Mouse (Mus musculus): Measurements from ENCODE around the gene Rbm47. TPM values are rescaled to one million over a fixed set of nuclear protein-coding genes. Genes with fewer than 3 reads are reported as not detected.

The Rbm47 gene
- polyA plus RNA-seq, 1 experiment from 2014 or later: 53.2 TPM

DNA sequence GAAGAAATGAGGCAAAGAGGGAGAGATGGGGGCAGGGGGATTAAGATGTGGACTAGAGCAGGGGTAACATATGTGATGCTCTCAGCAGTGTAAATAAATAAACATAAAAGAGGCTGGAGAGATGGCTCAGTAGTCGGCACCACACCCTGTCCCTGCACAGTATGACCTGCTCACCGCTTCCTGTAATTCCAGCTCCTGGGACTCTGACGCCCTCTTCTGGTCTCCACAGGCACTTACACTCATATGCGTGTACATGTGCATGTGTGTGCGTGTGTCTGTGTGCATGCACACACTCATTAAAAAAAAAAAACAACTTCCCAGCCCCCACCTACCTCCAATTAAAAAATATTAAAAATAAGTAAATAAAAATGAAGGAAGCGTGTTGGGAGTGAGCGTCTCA, 38.3 kb downstream of the Rbm47 start:
- WGBS: 96% methylated on average over 7 of the region's 7 CpGs
- no peaks in the 10 kb centered on the region for H3K4me1 ChIP-seq (ENCODE audit: control insufficient read depth, insufficient read depth, low read length)

DNA sequence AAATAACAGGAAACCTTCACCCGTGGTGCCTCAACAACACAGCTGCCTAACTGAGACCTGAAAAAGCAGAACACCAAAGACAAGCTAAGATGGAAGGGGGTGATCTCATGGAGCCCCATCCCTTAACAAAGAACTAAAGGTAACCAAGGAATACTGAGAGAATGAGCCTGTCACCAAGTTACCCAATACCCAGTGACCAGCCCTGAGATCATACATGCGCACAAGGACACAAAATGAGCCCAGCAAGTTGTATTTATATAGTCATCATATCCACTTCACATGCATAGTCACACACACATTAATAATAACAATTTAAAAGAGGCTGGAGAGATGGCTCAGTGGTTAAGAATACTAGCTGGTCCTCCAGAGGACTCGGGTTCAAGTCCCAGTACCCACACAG, 44.0 kb downstream of the Rbm47 start:
- Histone ChIP-seq H3K4me1 (ENCODE audit: control insufficient read depth, insufficient read depth, low read length) (no peaks in the 10 kb centered on the region), H3K9me3 (ENCODE audit: control insufficient read depth, low read depth, low read length) (no peaks in the 10 kb centered on the region), H3K9ac (replicated peaks; ENCODE audit: low read depth, low read length) (no peak overlapping the region), H3K36me3 (ENCODE audit: control insufficient read depth, insufficient read depth, low read length) (no peaks in the 10 kb centered on the region), H3K4me2 (replicated peaks; ENCODE audit: low read depth, low read length) (no peak overlapping the region), H3K27ac (ENCODE audit: low read length) (no peak overlapping the region), H3K4me3 (ENCODE audit: low read depth, low read length) (no peak overlapping the region), H3K27me3 (ENCODE audit: control insufficient read depth, insufficient read depth, low read length) (no peaks in the 10 kb centered on the region)
- WGBS: 93% methylated on average over 3 of the region's 3 CpGs
- no peak for ATAC-seq (ENCODE audit: insufficient number of reproducible peaks, insufficient read depth, low FRiP score, low read depth)

More for the DNA sequence above, 38.3 kb downstream of the Rbm47 start:
- Histone ChIP-seq H3K36me3 (ENCODE audit: control insufficient read depth, insufficient read depth, low read length) (no peaks in the 10 kb centered on the region), H3K9ac (replicated peaks; ENCODE audit: low read depth, low read length) (no peak overlapping the region), H3K9me3 (ENCODE audit: control insufficient read depth, low read depth, low read length) (no peaks in the 10 kb centered on the region), H3K27me3 (ENCODE audit: control insufficient read depth, insufficient read depth, low read length) (no peaks in the 10 kb centered on the region), H3K4me3 (ENCODE audit: low read depth, low read length) (no peak overlapping the region), H3K4me2 (replicated peaks; ENCODE audit: low read depth, low read length) (no peak overlapping the region), H3K27ac (ENCODE audit: low read length) (no peak overlapping the region)
- no peak for ATAC-seq (ENCODE audit: insufficient number of reproducible peaks, insufficient read depth, low FRiP score, low read depth)

DNA sequence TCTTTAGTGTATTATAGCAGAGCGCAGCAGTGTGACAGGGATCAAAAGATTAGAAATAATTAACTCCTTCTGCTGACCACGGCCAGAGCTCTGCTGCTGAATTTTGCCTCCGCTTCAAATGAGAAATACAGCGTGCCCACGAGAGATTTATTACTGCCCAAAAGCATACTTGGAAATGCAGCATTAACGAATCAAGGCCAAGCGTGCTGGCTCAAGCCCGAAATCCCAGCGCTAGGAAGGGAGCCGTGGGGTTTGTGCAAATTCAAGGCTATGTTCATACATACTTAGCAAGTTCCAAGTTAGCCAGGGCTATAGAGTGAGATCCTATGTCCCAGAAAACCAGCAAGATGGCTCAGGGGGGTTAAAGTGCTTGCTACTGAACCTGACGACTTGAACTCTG, 47.5 kb downstream of the Rbm47 start:
- ATAC-seq (ENCODE audit: insufficient number of reproducible peaks, insufficient read depth, low FRiP score, low read depth): no peak
- Histone ChIP-seq H3K36me3 (ENCODE audit: control insufficient read depth, insufficient read depth, low read length) (no peaks in the 10 kb centered on the region), H3K27me3 (ENCODE audit: control insufficient read depth, insufficient read depth, low read length) (no peaks in the 10 kb centered on the region), H3K9ac (replicated peaks; ENCODE audit: low read depth, low read length) (no peak overlapping the region), H3K9me3 (ENCODE audit: control insufficient read depth, low read depth, low read length) (no peaks in the 10 kb centered on the region), H3K4me3 (ENCODE audit: low read depth, low read length) (no peak overlapping the region), H3K27ac (ENCODE audit: low read length) (no peak overlapping the region), H3K4me1 (ENCODE audit: control insufficient read depth, insufficient read depth, low read length) (no peaks in the 10 kb centered on the region), H3K4me2 (replicated peaks; ENCODE audit: low read depth, low read length) (0 out of 2 replicates have a peak overlapping the region, but pooled peaks have one; percentile 7)
- WGBS: 67% methylated on average over 11 of the region's 11 CpGs

DNA sequence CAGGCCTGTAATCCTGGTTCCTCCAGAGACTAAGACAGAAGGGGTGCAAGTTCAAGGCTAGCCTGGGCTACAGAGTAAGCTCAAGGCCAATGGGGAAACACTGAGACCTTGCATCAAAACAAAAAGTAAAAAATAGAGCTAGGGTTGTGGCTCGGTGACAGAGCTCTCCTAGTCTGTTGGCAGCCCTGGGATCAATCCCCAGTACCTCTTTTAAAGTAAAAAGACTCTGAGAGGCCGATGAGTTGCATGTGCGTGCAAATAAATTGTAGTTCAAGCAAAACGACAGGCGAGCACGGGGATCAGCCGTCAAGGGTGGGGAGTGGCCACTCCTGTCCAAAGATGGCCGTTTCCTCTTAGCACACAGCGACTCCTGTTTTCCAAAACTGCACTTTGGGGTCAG, 48.0 kb downstream of the Rbm47 start:
- ATAC-seq (ENCODE audit: insufficient number of reproducible peaks, insufficient read depth, low FRiP score, low read depth): no peak
- H3K9ac ChIP-seq (replicated peaks; ENCODE audit: low read depth, low read length): no peak overlapping the region
- no peaks in the 10 kb centered on the region for H3K9me3 ChIP-seq (ENCODE audit: control insufficient read depth, low read depth, low read length)
- no peaks in the 10 kb centered on the region for H3K36me3 ChIP-seq (ENCODE audit: control insufficient read depth, insufficient read depth, low read length)
- H3K4me1 ChIP-seq (ENCODE audit: control insufficient read depth, insufficient read depth, low read length): no peaks in the 10 kb centered on the region
- H3K27ac ChIP-seq (ENCODE audit: low read length): no peak overlapping the region
- no peak overlapping the region for H3K4me3 ChIP-seq (ENCODE audit: low read depth, low read length)
- 0 out of 2 replicates have a peak overlapping the region, but pooled peaks have one; percentile 7 for H3K4me2 ChIP-seq (replicated peaks; ENCODE audit: low read depth, low read length)
- no peaks in the 10 kb centered on the region for H3K27me3 ChIP-seq (ENCODE audit: control insufficient read depth, insufficient read depth, low read length)
- WGBS: 59% methylated on average over 9 of the region's 9 CpGs

DNA sequence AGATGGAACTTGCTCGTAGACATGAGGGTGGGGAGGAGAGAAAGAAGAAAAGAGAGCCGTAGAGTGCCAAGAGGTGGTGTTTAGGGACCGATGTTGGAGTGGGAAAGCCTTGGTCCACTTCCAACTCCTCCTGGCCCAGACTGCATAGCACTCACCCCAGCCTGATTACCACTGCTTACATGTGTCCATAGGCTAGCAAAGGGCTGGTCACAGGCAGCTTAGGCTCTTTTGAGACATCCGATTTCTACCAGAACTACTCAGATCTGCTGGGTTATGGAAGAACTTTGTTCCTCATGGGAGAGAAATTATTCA, 48.9 kb downstream of the Rbm47 start:
- Histone ChIP-seq H3K9me3 (ENCODE audit: control insufficient read depth, low read depth, low read length) (no peaks in the 10 kb centered on the region), H3K36me3 (ENCODE audit: control insufficient read depth, insufficient read depth, low read length) (no peaks in the 10 kb centered on the region), H3K4me3 (ENCODE audit: low read depth, low read length) (no peak overlapping the region), H3K27me3 (ENCODE audit: control insufficient read depth, insufficient read depth, low read length) (no peaks in the 10 kb centered on the region), H3K27ac (ENCODE audit: low read length) (no peak overlapping the region), H3K9ac (replicated peaks; ENCODE audit: low read depth, low read length) (no peak overlapping the region), H3K4me1 (ENCODE audit: control insufficient read depth, insufficient read depth, low read length) (no peaks in the 10 kb centered on the region), H3K4me2 (replicated peaks; ENCODE audit: low read depth, low read length) (no peak overlapping the region)
- no peak for ATAC-seq (ENCODE audit: insufficient number of reproducible peaks, insufficient read depth, low FRiP score, low read depth)
- 90% methylated on average over 4 of the region's 4 CpGs for WGBS

DNA sequence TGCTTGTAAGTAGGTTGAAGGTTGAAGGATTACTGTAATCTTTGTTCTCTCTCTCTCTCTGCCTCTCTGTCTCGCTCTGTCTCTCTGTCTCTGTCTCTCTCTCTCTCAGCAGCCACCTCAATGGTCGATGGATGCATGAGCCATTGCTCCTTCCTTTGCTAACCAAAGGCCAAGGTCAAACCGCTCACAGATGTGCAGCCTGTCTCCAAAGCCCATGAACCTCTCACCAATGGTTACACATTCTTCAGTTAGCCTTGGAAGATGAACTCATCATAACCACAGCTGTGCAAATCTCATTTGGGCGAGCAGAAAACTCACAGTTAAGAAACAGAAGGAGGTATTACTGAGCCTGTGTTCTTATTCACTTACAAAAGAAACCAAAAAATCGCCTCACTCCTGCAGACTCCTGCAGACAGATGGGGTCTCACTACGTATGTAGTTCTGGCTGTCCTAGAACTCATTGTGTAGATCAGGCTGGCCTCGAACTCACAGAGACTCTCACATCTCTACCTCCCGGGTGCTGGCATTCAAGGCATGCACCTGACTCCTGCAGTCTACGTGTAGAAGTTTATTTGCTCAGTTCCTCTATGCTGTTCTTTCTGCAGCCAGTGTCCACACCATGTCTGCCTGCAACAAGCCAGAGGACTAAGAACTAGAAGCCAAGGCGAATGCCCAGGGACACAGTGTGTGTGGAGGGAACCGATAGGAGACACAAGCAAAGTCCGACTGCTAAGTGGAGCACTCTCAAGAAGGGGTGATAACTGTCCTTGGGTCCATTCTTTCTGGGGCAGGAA, 49.4 kb downstream of the Rbm47 start:
- Histone ChIP-seq H3K27me3 (ENCODE audit: control insufficient read depth, insufficient read depth, low read length) (no peaks in the 10 kb centered on the region), H3K9ac (replicated peaks; ENCODE audit: low read depth, low read length) (no peak overlapping the region), H3K4me3 (ENCODE audit: low read depth, low read length) (no peak overlapping the region), H3K9me3 (ENCODE audit: control insufficient read depth, low read depth, low read length) (no peaks in the 10 kb centered on the region), H3K4me1 (ENCODE audit: control insufficient read depth, insufficient read depth, low read length) (no peaks in the 10 kb centered on the region), H3K4me2 (replicated peaks; ENCODE audit: low read depth, low read length) (no peak overlapping the region), H3K27ac (ENCODE audit: low read length) (no peak overlapping the region), H3K36me3 (ENCODE audit: control insufficient read depth, insufficient read depth, low read length) (no peaks in the 10 kb centered on the region)
- WGBS: 82% methylated on average over 12 of the region's 12 CpGs
- no peak for ATAC-seq (ENCODE audit: insufficient number of reproducible peaks, insufficient read depth, low FRiP score, low read depth)

DNA sequence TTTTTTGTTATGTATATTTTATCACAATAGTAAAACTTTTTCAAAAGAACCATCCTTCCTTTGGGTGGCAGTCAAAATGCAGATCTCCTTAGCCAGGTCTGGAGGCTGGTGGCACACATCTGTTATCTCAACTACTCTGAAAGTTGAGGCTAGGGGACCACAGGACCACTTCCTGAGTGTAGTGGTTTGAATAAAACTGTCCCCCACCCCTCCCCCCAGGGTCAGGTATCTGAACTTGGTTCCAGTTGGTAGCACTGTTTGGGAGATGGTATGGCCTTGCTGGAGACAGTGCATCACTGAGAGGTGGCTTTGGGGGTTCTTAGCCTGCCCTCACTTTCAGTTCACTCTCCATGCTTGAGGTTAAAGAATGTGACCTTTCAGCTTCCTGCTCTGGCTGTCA, 51.7 kb downstream of the Rbm47 start:
- Histone ChIP-seq H3K4me2 (replicated peaks; ENCODE audit: low read depth, low read length) (no peak overlapping the region), H3K9me3 (ENCODE audit: control insufficient read depth, low read depth, low read length) (no peaks in the 10 kb centered on the region), H3K4me3 (ENCODE audit: low read depth, low read length) (no peak overlapping the region), H3K36me3 (ENCODE audit: control insufficient read depth, insufficient read depth, low read length) (no peaks in the 10 kb centered on the region), H3K4me1 (ENCODE audit: control insufficient read depth, insufficient read depth, low read length) (no peaks in the 10 kb centered on the region), H3K9ac (replicated peaks; ENCODE audit: low read depth, low read length) (no peak overlapping the region), H3K27ac (ENCODE audit: low read length) (no peak overlapping the region), H3K27me3 (ENCODE audit: control insufficient read depth, insufficient read depth, low read length) (no peaks in the 10 kb centered on the region)
- no peak for ATAC-seq (ENCODE audit: insufficient number of reproducible peaks, insufficient read depth, low FRiP score, low read depth)

DNA sequence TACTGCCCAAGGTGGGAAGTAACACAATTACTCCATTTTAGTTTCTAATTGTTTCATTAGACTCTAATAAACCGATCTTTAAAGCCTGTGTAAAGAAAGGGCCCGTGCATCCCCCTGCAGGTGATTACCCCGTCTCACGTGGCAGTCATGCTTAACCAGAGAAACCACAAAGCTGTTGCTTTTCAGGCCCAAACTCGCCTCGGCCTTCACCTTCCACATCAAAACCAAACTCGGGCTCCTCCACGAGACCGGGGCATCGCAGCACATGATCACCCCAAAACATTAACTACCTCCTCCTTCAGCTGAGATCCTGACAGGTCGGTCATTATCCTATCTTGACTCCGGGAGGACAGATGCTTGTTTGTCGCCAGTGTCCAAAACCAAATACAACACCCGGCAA, 58.2 kb downstream of the Rbm47 start:
- Histone ChIP-seq H3K4me3 (ENCODE audit: low read depth, low read length) (no peak overlapping the region), H3K4me1 (ENCODE audit: control insufficient read depth, insufficient read depth, low read length) (no peaks in the 10 kb centered on the region)
- ATAC-seq (ENCODE audit: insufficient number of reproducible peaks, insufficient read depth, low FRiP score, low read depth): no peak

DNA sequence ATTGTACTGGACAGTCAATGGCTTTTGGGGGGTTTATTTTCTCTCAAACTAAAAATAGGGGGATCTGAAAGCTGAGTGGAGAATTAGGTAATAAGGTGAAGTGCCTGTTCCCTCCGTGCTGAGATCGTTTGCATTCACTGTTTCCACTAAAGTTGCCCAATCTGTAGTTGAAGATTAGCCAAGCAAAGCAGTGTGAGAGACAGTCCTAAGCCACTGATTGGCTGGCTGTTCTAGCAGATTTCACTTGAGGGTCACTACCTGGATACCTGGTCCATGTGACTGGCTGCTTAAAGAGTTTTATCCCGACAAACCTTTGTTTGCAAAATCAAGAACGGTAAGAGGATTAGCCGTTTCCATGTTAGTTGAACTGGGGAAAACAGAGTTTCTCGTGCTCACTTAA, 58.7 kb downstream of the Rbm47 start:
- 63% methylated on average over 6 of the region's 6 CpGs for WGBS
- peak overlapping the region; percentile 41; the same call in 1 of the 2 replicates for H3K27ac ChIP-seq (ENCODE audit: low read length)
- H3K4me1 ChIP-seq (ENCODE audit: control insufficient read depth, insufficient read depth, low read length): no peaks in the 10 kb centered on the region
- H3K36me3 ChIP-seq (ENCODE audit: control insufficient read depth, insufficient read depth, low read length): no peaks in the 10 kb centered on the region
- H3K4me3 ChIP-seq (ENCODE audit: low read depth, low read length): no peak overlapping the region
- H3K9me3 ChIP-seq (ENCODE audit: control insufficient read depth, low read depth, low read length): no peaks in the 10 kb centered on the region
- peak; percentile 86 for ATAC-seq (ENCODE audit: insufficient number of reproducible peaks, insufficient read depth, low FRiP score, low read depth)
- H3K4me2 ChIP-seq (replicated peaks; ENCODE audit: low read depth, low read length): no peak overlapping the region
- no peak overlapping the region for H3K9ac ChIP-seq (replicated peaks; ENCODE audit: low read depth, low read length)
- H3K27me3 ChIP-seq (ENCODE audit: control insufficient read depth, insufficient read depth, low read length): no peaks in the 10 kb centered on the region

More for the DNA sequence above, 58.2 kb downstream of the Rbm47 start:
- no peaks in the 10 kb centered on the region for H3K9me3 ChIP-seq (ENCODE audit: control insufficient read depth, low read depth, low read length)
- H3K27me3 ChIP-seq (ENCODE audit: control insufficient read depth, insufficient read depth, low read length): no peaks in the 10 kb centered on the region
- no peak overlapping the region for H3K9ac ChIP-seq (replicated peaks; ENCODE audit: low read depth, low read length)
- H3K36me3 ChIP-seq (ENCODE audit: control insufficient read depth, insufficient read depth, low read length): no peaks in the 10 kb centered on the region
- 66% methylated on average over 14 of the region's 14 CpGs for WGBS
- no peak overlapping the region for H3K4me2 ChIP-seq (replicated peaks; ENCODE audit: low read depth, low read length)
- H3K27ac ChIP-seq (ENCODE audit: low read length): peak overlapping the region; percentile 41; the same call in 1 of the 2 replicates

All from stomach, embryonic 14.5 days (tissue).